Mouse (Mus musculus): ENCODE data around the gene Plet1. TPM values are rescaled to one million over a fixed set of nuclear protein-coding genes. Genes with fewer than 3 reads are reported as not detected.

The Plet1 gene
- polyA plus RNA-seq, 1 experiment from 2014 or later: 7.1 TPM

- 79% methylated on average over 16 of the region's 16 CpGs for WGBS
- H3K27me3 ChIP-seq (replicated peaks; ENCODE audit: control insufficient read depth, insufficient read depth, low read length): no peaks in the 10 kb centered on the region
- no peak overlapping the region for H3K27ac ChIP-seq (replicated peaks; ENCODE audit: low read depth, low read length)
- H3K4me2 ChIP-seq (ENCODE audit: low read depth, low read length): no peak overlapping the region
- no peak overlapping the region for H3K4me3 ChIP-seq (ENCODE audit: low read depth, low read length)
- ATAC-seq (ENCODE audit: low read depth): no peak
- H3K9me3 ChIP-seq (ENCODE audit: control insufficient read depth, low read length): no peaks in the 10 kb centered on the region
- H3K4me1 ChIP-seq (ENCODE audit: control insufficient read depth, insufficient read depth, low read length): peaks cover 12% of the 10 kb centered on the region
- H3K9ac ChIP-seq (ENCODE audit: low read depth, low read length): no peak overlapping the region
- no peak for DNase-seq (ENCODE audit: low spot score)
- H3K36me3 ChIP-seq (ENCODE audit: control insufficient read depth, insufficient read depth, low read length): no peaks in the 10 kb centered on the region
Observed at GRCm38 (mm10) chr9:50498815-50499214, 4.5 kb downstream of the Plet1 start.

- Histone ChIP-seq H3K9ac (ENCODE audit: low read depth, low read length) (no peak overlapping the region), H3K4me2 (ENCODE audit: low read depth, low read length) (no peak overlapping the region), H3K27me3 (replicated peaks; ENCODE audit: control insufficient read depth, insufficient read depth, low read length) (no peaks in the 10 kb centered on the region), H3K4me3 (ENCODE audit: low read depth, low read length) (no peak overlapping the region), H3K9me3 (ENCODE audit: control insufficient read depth, low read length) (no peaks in the 10 kb centered on the region), H3K4me1 (ENCODE audit: control insufficient read depth, insufficient read depth, low read length) (peaks cover 12% of the 10 kb centered on the region), H3K36me3 (ENCODE audit: control insufficient read depth, insufficient read depth, low read length) (no peaks in the 10 kb centered on the region), H3K27ac (replicated peaks; ENCODE audit: low read depth, low read length) (no peak overlapping the region)
- ATAC-seq (ENCODE audit: low read depth): no peak
- WGBS: 77% methylated on average over 3 of the region's 3 CpGs
- no peak for DNase-seq (ENCODE audit: low spot score)
Observed at GRCm38 (mm10) chr9:50499781-50500180, 5.5 kb downstream of the Plet1 start.

DNA sequence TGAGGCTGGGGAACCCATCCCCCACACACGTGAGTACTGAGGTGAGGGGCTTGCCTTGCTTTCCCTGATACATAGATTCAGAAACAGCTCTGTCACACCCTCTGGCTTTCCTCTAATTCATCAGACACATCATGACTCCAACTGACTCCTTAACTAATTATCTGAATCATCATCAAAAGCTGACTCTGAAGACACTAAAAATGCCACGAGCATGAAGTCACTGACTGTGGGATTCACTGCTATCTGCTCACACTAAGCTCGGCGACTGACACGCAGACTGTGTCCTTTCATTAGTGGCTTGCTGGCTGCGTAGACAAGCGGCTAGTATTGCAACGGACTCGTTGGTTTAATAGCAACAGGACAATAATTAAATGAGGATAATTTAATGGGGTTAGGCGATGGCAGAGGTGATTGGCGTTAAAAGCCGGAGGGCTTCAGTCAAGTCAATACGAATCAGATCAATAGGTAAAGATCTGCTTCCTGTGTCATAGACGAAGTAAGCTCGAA is 6.2 kb downstream of the Plet1 start:
- H3K4me1 ChIP-seq (ENCODE audit: control insufficient read depth, insufficient read depth, low read length): peaks cover 12% of the 10 kb centered on the region
- peak overlapping the region; percentile 53 for H3K4me2 ChIP-seq (ENCODE audit: low read depth, low read length)
- H3K4me3 ChIP-seq (ENCODE audit: low read depth, low read length): 0 out of 2 replicates have a peak overlapping the region, but pooled peaks have one; percentile 33
- no peak overlapping the region for H3K9ac ChIP-seq (ENCODE audit: low read depth, low read length)
- 65% methylated on average over 15 of the region's 15 CpGs for WGBS
- no peak overlapping the region for H3K27ac ChIP-seq (replicated peaks; ENCODE audit: low read depth, low read length)
- no peaks in the 10 kb centered on the region for H3K27me3 ChIP-seq (replicated peaks; ENCODE audit: control insufficient read depth, insufficient read depth, low read length)
- no peak for ATAC-seq (ENCODE audit: low read depth)
- no peaks in the 10 kb centered on the region for H3K9me3 ChIP-seq (ENCODE audit: control insufficient read depth, low read length)
- DNase-seq (ENCODE audit: low spot score): no peak
- H3K36me3 ChIP-seq (ENCODE audit: control insufficient read depth, insufficient read depth, low read length): no peaks in the 10 kb centered on the region

GRCm38 (mm10) chr9:50500974-50501501 is 6.7 kb downstream of the Plet1 start:
- H3K27ac ChIP-seq (replicated peaks; ENCODE audit: low read depth, low read length): no peak overlapping the region
- peaks cover 10% of the 10 kb centered on the region for H3K4me1 ChIP-seq (ENCODE audit: control insufficient read depth, insufficient read depth, low read length)
- H3K9me3 ChIP-seq (ENCODE audit: control insufficient read depth, low read length): no peaks in the 10 kb centered on the region
- peak overlapping the region; percentile 47; the same call in 1 of the 2 replicates for H3K9ac ChIP-seq (ENCODE audit: low read depth, low read length)
- DNase-seq (ENCODE audit: low spot score) (peak; percentile 91), ATAC-seq (ENCODE audit: low read depth) (peak; percentile 89)
- H3K27me3 ChIP-seq (replicated peaks; ENCODE audit: control insufficient read depth, insufficient read depth, low read length): no peaks in the 10 kb centered on the region
- peak overlapping the region; percentile 33 for H3K4me3 ChIP-seq (ENCODE audit: low read depth, low read length)
- 22% methylated on average over 14 of the region's 14 CpGs for WGBS
- peak overlapping the region; percentile 53 for H3K4me2 ChIP-seq (ENCODE audit: low read depth, low read length)
- no peaks in the 10 kb centered on the region for H3K36me3 ChIP-seq (ENCODE audit: control insufficient read depth, insufficient read depth, low read length)

DNA sequence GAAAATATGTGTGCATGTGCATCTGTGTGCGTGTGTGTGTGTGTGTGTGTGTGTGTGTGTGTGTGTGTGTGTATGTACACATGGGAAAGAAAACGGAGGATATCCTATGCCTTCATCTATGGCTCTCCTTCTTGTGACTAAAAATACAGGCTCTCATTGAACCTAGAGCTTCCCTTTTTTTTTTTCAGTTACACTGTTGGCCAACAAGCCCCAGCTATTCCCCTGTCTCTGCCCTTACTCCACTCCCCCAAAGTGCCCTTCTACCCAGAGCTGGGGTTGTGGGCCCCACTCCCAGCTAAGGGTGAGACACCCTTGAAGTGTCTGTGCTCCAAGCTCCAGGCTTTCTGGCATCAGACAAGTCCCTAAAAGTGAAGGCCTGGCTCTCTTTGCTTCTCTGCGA is 8.6 kb downstream of the Plet1 start:
- ATAC-seq (ENCODE audit: low read depth) (no peak), DNase-seq (ENCODE audit: low spot score) (no peak)
- Histone ChIP-seq H3K27me3 (replicated peaks; ENCODE audit: control insufficient read depth, insufficient read depth, low read length) (no peaks in the 10 kb centered on the region), H3K4me1 (ENCODE audit: control insufficient read depth, insufficient read depth, low read length) (no peaks in the 10 kb centered on the region), H3K4me2 (ENCODE audit: low read depth, low read length) (no peak overlapping the region), H3K9me3 (ENCODE audit: control insufficient read depth, low read length) (no peaks in the 10 kb centered on the region), H3K27ac (replicated peaks; ENCODE audit: low read depth, low read length) (no peak overlapping the region), H3K9ac (ENCODE audit: low read depth, low read length) (no peak overlapping the region), H3K36me3 (ENCODE audit: control insufficient read depth, insufficient read depth, low read length) (no peaks in the 10 kb centered on the region), H3K4me3 (ENCODE audit: low read depth, low read length) (no peak overlapping the region)
- 84% methylated on average over 3 of the region's 3 CpGs for WGBS

DNA sequence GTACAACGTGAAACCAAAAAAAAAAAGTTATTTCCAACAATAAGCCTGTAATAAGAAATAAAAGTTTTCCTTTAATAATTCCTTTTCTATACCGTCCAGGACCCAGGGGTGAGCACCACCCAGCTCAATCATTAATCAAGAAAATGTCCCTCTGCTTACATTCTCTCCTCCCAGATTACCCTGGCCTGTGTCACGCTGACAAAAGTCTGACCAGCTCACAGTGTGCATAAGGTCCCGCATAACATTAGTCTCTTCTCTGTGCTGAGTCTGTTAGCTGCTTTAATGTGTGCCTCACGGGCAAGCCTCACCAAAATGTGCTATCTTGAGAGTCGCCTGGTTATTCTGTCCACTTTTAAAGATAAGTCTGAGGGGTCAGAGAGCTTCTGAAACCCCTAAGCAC is 11.1 kb downstream of the Plet1 start:
- no peak for ATAC-seq (ENCODE audit: low read depth)
- no peaks in the 10 kb centered on the region for H3K36me3 ChIP-seq (ENCODE audit: control insufficient read depth, insufficient read depth, low read length)
- H3K4me3 ChIP-seq (ENCODE audit: low read depth, low read length): no peak overlapping the region
- no peak overlapping the region for H3K4me2 ChIP-seq (ENCODE audit: low read depth, low read length)
- no peak overlapping the region for H3K27ac ChIP-seq (replicated peaks; ENCODE audit: low read depth, low read length)
- H3K27me3 ChIP-seq (replicated peaks; ENCODE audit: control insufficient read depth, insufficient read depth, low read length): no peaks in the 10 kb centered on the region
- H3K4me1 ChIP-seq (ENCODE audit: control insufficient read depth, insufficient read depth, low read length): no peaks in the 10 kb centered on the region
- 69% methylated on average over 6 of the region's 6 CpGs for WGBS
- H3K9me3 ChIP-seq (ENCODE audit: control insufficient read depth, low read length): no peaks in the 10 kb centered on the region
- H3K9ac ChIP-seq (ENCODE audit: low read depth, low read length): 0 out of 2 replicates have a peak overlapping the region, but pooled peaks have one; percentile 25
- no peak for DNase-seq (ENCODE audit: low spot score)

- Histone ChIP-seq H3K4me3 (ENCODE audit: low read depth, low read length) (no peak overlapping the region), H3K36me3 (ENCODE audit: control insufficient read depth, insufficient read depth, low read length) (no peaks in the 10 kb centered on the region), H3K27ac (replicated peaks; ENCODE audit: low read depth, low read length) (no peak overlapping the region), H3K27me3 (replicated peaks; ENCODE audit: control insufficient read depth, insufficient read depth, low read length) (no peaks in the 10 kb centered on the region), H3K9ac (ENCODE audit: low read depth, low read length) (no peak overlapping the region), H3K9me3 (ENCODE audit: control insufficient read depth, low read length) (no peaks in the 10 kb centered on the region), H3K4me1 (ENCODE audit: control insufficient read depth, insufficient read depth, low read length) (no peaks in the 10 kb centered on the region), H3K4me2 (ENCODE audit: low read depth, low read length) (no peak overlapping the region)
- DNase-seq (ENCODE audit: low spot score): peak; percentile 20
- no peak for ATAC-seq (ENCODE audit: low read depth)
- WGBS: 63% methylated on average over 7 of the region's 7 CpGs
Observed at GRCm38 (mm10) chr9:50507570-50507969, 13.2 kb downstream of the Plet1 start.

GRCm38 (mm10) chr9:50515462-50515861 is 21.1 kb downstream of the Plet1 start:
- H3K4me2 ChIP-seq (ENCODE audit: low read depth, low read length): no peak overlapping the region
- ATAC-seq (ENCODE audit: low read depth) (no peak), DNase-seq (ENCODE audit: low spot score) (no peak)
- WGBS: 78% methylated on average over 5 of the region's 5 CpGs
- H3K4me1 ChIP-seq (ENCODE audit: control insufficient read depth, insufficient read depth, low read length): no peaks in the 10 kb centered on the region
- H3K9me3 ChIP-seq (ENCODE audit: control insufficient read depth, low read length): no peaks in the 10 kb centered on the region
- H3K9ac ChIP-seq (ENCODE audit: low read depth, low read length): no peak overlapping the region
- no peak overlapping the region for H3K27ac ChIP-seq (replicated peaks; ENCODE audit: low read depth, low read length)
- H3K36me3 ChIP-seq (ENCODE audit: control insufficient read depth, insufficient read depth, low read length): no peaks in the 10 kb centered on the region
- H3K4me3 ChIP-seq (ENCODE audit: low read depth, low read length): no peak overlapping the region
- no peaks in the 10 kb centered on the region for H3K27me3 ChIP-seq (replicated peaks; ENCODE audit: control insufficient read depth, insufficient read depth, low read length)

DNA sequence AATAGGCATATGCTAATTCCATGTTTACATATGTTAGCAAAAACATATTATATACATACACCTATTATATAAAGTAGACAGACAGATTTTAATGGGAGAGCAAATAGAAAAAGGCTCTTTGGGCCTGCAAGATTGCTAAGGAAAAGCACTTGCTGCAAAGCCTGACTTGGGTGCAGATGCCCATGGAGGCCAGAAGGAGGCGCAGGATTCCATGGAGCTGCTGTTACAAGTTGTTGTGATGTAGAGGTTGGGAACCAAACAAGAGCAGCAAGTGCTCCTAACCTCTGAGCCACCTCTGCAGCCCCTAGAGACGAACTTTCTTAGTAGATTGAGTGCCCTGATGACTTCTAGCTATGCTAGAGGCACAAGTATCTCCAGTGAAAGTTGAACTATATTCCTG is 24.5 kb downstream of the Plet1 start:
- Histone ChIP-seq H3K27ac (replicated peaks; ENCODE audit: low read depth, low read length) (no peak overlapping the region), H3K4me2 (ENCODE audit: low read depth, low read length) (no peak overlapping the region), H3K4me3 (ENCODE audit: low read depth, low read length) (no peak overlapping the region), H3K36me3 (ENCODE audit: control insufficient read depth, insufficient read depth, low read length) (no peaks in the 10 kb centered on the region), H3K9me3 (ENCODE audit: control insufficient read depth, low read length) (no peaks in the 10 kb centered on the region), H3K9ac (ENCODE audit: low read depth, low read length) (no peak overlapping the region), H3K27me3 (replicated peaks; ENCODE audit: control insufficient read depth, insufficient read depth, low read length) (no peaks in the 10 kb centered on the region), H3K4me1 (ENCODE audit: control insufficient read depth, insufficient read depth, low read length) (no peaks in the 10 kb centered on the region)
- WGBS: 8% methylated on average over 2 of the region's 2 CpGs
- ATAC-seq (ENCODE audit: low read depth): no peak
- no peak for DNase-seq (ENCODE audit: low spot score)
